Mouse (Mus musculus) ovary, postnatal 10 days (tissue): ENCODE measurements around the gene Prss38.

Source experiments
- DNase-seq: peaks from one replicate; pipeline ENCODE4 v3.0.0; 2022; ENCODE audit warnings: low spot score

Gene Prss38

DNA sequence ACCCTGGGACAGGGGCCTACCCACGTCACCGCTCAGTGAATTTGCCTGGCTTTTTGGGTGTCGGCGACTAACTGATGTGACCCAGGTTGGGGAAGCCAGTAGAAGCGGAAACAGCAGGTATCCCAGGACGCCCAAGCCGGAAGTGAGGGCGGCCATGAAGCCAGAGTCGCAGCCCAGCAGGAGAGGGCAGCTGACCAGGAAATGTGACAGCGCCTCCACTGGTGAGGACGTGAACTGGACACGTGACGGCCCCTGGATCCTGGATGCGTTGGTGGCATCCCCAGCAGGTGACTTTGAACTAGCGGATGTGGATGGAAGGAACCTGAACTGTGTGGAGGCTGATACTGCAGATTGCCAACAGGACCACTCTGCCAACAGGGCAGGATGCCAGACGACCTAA lies at the start of gene Prss38:
Gene Prss38 (minus strand): TSS at position 183 of the 400 bp plus-strand sequence.
- no peak for DNase-seq

DNA sequence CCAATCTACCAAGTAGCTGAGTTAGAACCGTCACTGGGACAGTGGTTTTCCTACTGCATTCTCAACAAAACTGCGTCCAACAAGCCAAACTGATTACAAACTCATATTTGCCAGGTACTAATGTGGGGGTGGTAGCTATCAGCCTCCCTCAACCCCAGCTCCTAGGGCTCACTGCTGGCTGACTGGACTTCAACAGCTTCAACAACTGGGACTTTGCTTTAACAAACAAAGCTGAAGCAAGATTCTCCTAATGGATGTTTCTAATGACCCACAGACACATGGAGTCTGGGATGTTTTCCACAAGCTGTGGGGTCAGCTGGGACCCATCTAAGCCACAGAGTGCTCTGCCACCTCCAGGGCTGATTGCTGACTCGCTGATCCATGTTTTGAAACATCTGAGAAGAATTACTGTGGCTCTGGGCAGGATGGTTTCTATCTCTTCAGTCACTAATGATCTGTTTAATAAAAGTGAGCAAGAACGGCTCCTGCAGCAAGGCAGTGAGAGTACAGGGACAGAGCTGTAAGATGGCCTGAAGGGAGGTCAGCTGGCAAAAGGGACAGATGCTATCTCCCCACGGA lies 47.6 kb upstream of the Prss38 start:
- no peak for DNase-seq

DNA sequence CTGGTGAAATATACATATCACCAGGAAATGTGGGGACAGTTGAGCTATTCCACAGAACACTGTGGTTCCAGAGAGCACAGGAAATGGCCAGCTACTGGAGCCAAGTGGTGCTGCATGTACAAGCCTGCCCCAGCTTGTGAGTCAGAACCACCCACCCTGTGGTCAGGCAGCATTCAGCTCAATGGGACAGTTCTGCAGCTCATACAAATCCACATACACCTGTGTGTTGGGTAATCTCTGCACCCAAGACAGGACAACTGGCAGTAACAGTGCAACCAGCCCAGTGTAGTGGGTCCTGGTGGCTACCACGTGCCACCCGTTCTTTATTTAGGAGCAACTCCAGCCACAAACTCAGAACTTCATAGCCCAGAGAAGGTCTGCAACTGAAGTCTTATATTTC lies 46.5 kb upstream of the Prss38 start:
- DNase-seq, result no peak

DNA sequence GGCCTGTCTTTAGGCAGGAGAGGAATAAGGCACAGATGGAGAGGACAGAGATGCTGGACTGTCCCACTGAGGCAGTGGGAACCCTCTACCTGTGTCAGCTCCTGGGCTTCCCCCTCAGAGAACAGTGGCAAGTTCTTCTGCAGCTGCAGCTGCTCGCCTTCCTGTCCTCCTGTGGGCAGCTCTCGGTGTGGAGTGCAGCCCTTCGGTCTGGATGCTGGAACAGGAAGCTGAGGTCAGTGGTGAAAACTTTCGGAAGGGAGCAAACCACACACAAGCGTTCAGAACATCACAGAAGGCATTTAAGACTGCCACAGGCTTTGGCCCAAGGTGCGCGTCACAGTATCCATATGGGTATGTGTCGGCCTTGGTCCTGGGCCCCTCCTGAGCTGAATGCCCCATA lies 46.0 kb upstream of the Prss38 start:
- no peak for DNase-seq

DNA sequence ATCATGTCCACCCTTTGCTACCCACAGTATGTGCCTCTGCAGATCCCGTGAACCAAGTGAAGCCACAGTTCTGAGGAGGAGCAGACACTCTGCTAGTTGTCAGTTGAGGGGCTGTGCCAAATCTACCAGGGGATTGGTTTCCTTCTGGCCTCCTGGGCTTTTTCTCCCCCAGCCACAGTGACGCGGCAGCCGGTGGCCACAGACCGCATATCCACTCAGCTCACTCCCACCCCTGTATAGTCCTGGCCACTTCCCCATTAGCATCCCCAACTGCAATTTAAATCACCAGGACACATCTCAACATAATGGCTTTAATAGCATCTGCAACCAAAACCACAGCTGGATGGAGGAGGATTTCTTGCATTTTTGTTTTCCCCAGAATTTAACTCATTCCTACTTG lies 43.3 kb upstream of the Prss38 start:
- no peak for DNase-seq

DNA sequence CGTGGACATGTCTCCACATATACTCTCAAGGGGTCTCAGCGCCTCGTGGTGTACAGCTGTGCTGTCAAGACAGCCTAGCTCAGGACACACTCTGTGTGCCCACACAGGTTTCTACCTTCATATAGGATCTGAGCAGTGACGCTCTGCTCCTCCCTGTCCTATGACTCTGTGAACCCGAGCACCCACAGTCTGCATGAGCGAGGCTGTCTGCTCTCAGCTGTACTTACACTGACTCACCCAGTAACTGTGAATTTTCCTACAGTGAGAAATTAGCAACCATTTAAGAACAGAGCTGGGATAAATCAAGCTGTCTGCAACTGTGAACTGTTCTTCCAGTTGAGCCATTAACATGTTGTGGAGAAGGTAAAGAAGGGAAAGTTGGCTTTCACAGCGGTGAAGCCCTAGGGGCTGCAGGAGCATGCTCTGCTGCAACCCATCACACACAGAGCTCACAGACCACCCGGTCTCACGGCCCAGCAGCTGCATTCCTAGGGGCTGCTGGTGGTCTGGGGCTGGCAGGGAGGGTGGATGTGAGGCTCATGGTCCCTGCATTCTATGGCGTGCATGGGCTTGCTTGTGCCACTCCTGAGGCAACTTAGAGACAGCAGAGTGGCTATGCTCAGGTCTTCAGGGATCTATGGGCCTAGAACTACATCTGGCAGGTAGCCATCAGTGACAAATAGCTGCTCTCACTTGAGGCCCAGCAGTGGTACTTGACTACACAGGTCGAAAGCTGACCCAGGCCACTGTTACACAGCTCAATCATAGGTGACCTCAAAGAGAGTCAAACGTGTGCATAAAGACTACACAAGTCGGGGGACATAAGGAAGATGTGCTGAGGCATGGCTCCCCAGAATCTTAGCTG lies 37.8 kb upstream of the Prss38 start:
- DNase-seq, result no peak

DNA sequence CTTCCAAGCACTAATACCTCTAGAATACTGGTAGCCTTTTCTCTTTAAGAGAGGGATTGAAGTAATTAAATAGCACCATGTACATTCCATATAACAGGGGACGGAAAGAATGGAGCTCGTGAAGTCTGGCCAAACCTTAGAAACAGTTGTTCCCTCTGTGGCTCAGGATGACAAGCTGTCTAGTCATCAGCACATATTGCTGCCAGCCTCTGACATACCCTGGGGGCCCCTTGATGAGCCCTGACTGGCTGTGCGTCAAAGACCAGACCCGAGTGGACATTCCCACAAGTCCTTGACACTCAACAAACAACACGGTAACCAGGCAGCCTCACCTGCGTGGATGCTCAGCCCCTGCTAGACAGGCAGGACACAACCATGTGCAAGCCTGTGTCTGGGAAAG lies 36.6 kb upstream of the Prss38 start:
- DNase-seq, result no peak

DNA sequence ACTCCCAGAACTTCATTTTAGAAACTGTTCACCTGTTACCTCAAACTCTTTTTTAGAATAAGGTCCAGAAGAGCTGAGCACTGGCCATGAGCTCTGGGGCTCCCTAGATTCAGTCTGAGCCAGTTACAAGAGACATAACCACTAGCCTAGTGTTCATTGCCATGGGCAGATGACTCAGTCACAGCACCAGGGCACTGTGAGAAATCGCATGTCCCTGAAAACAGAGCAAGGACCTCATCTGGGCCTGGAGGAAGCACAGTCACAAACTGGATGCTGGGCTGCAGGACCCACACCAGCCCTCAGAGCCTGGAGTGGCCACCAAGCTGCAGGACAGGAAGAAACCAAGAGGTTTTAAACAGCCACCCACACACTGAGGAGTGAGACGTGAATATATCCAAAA lies 35.4 kb upstream of the Prss38 start:
- no peak for DNase-seq

DNA sequence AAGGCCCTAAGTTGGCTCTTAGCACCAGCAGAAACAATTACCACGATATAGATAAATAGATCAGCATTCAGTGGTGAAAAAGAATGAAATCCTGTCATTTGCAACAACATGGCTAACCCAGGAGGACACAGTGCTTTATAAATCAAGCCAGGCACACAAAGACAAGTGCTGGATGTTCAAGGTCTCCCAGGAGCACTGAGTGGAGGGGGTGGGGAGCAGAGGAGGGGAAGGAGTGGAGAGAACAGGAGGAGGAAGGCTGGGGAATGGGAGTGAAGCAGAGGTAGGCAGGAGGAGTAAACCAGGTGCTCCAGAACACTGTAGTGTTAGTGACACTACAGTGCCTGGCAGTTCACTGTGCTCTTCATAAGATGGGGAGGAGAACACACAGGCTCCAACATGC lies 30.3 kb upstream of the Prss38 start:
- no peak for DNase-seq

DNA sequence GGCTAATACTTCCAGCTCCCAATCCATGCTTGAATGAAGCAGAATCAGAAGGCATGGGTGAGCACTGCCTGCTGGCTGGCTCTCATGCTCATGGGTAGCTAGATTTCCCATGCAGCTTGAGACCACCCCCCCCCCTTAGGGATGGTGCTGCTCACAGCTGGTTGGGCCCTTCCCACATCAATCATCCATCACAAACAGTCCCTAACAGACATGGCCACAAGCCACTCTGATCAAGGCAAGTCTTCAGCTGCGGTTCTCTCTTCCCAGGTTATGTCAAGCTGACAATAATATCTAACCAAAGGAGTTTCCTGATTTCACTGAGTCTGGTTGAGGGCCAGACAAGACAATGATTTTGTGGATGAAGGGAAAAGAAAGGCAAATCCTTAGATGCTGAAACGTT lies 25.4 kb upstream of the Prss38 start:
- DNase-seq, result no peak

DNA sequence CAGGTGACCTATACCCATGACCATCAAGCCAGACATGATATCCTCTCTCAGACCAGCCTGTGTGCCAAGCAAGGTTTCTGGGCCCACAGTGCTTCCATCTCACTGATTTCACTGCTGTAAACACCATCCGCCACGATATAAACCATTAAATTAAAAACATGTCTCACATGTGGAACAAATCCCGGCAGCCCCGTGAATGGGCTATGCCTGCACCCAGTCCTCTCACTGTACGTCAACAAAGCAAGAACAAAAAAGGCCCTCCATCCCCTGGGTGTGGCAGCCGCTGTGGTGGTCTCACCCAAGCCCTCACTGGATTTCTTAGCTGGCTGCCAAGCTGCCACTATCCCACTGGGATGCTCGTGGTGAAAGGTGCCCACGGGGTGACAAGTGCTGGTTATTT lies 24.4 kb upstream of the Prss38 start:
- DNase-seq, result no peak

DNA sequence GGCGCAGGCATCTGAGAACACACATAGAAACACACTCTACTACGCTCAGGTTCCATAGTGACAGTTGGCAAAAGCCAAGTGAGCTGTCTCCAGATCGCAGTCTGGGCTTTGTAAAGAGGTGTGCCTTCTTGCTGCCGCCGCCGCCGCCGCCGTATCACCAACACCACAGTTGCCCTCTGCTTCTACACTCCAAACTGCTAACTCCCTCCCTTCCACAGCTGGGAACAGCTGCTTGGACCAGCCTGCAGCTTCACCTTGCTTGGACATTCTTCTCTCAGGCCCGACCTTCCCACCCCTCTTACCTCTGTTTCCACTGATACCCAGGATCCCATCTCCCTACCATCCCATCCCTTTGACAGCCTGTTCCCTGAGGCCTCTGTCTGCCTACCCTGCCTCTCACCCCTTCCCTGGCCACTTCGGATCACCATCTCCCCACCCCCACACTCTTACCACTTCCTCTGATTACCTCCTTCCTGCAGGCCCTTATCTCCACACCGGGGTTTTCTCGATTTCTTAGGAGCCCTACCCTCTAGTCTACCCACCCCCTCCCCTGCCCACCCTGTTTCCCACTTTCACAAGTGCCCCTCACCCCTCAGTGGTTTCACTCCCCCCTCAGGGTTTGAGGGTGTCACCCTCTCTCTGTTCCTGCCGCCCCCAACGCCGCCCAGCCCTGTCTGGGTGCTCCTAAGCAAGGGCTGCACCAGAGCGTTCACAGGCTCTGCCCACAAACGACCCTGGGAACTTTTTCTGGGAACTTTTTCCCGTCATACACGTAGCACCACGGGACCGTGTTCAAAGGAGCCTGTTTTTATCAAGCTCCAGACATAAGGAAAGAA lies 22.3 kb upstream of the Prss38 start:
- DNase-seq, result no peak

DNA sequence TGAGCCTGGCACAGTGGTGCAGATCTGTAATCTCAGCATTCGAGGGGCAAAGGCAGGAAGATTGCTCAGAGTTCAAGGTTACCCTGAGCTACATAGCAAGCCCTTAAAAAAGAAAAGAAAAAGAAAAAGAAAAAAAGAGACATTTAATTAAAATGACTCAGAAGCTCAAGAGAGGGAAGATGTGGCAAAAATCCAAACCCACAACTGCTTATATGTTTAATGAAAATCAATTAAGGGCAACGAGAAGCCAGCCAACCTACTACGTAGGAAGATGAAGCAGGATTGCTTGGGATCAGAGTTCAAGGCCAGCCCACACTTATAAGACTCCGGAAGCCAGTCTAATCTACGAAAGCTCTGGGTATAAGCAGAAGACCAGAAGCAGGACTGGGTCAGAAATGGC lies 19.0 kb upstream of the Prss38 start:
- no peak for DNase-seq

DNA sequence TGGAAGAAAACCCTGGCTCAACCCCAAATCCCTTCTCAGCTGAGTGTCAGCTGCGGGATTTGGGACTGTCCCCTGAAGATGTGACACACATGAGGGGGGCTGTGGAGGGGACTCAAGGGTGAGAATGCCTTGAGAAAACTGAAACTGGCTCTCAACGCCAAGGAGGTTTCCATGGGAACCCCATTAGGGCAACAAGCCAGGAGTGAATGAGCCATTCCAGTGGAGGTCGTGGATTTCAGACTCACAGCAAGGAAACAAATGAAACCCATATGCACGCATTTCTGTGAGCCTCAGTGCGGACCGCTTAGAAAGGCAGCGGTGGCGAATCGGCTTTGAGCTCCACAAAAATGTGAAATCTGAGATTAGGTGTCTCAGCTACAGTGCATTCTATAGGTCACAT lies 18.1 kb upstream of the Prss38 start:
- DNase-seq, result peak; percentile 60

DNA sequence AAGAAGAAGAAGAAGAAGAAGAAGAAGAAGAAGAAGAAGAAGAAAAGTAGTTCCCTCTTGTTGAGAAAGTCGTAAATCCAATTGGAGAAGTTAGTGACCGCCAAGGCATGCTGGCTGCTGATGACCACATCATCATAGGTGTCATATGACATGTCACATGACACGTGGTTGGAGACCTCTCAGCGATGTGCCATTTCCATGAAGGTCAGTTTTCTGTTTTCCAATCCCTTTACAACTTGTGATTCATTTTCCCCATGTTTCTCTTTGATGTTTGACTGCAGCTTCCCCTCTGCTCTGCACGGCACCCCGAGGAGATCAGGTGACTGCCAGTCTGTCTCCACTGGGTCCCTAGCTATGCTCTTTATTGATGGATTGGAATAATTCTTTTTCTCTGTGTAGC lies 16.8 kb upstream of the Prss38 start:
- DNase-seq, result no peak

DNA sequence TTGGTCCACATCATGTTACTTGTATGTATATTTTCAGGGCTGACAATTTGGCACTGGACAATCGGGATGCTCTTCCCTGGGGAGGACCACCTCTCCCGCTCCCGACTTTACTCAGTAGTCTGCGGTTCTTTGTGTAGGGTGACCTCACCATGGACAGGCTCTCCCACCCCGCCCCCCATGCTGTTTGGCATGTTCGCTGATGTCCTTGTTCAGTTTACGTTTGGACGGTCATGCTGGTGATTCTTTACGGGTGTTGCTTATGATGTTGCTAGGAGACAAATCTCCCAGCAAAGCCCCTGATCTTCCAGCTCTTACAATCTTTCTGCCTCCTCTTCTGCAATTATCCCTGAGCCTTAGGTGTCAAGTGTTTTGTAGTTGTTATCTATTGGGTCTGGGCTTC lies 15.0 kb upstream of the Prss38 start:
- no peak for DNase-seq

DNA sequence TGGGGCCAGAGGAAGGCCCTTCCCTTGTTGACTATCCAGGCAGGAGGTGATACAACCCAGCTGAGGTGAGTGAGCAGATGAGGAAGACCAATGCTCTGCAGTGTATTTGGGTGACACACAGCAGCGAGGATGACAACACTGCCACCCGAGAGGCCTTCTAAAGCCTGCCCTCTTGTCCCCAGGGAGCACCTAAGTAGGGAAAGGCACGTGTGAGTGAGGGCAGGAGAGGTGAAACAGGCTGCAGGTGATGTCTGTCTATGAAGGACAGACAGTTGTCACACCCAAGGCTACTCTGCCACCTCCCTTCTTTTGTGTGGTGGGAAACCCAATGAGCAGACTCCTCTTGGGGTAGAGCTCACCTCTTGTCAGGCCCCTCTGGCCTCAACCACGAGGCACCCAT lies 14.2 kb upstream of the Prss38 start:
- no peak for DNase-seq

DNA sequence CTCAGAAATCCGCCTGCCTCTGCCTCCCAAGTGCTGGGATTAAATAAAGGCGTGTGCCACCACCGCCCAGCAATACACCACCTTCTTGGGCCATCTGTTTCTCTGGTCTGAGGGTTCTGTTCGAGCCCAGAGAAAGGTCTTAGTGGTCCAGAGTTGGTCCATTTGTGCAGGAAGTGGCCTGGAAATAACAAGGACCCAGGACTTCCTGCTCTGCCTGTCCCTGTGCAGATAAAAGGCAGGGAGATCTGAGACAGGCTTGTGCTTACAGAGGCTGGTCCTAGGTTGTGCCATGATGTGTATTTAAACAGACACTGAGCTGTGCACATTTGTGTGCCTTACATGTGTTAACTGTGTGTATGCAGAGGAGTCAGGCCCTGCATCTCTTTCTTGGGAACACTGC lies 13.3 kb upstream of the Prss38 start:
- no peak for DNase-seq

DNA sequence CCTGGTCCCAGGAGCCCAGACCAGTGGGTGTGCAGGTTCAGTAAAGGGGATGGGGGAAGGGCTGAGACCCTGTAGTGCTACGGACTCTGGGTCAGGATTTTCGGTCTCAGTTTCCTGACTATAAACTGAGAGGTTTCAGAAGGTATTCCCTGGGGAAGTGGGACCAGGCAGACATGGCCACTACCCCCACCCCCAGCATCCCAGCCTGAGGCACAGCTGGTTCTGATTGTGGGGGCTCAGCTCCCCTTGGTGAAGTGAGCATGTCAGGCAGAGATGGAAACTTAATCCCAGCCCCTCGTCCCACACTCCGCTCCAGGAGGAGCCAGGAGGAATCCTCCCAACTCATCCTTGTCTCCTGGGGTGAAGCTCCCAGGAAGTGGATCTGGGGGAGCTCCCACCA lies 12.0 kb upstream of the Prss38 start:
- DNase-seq, result no peak

DNA sequence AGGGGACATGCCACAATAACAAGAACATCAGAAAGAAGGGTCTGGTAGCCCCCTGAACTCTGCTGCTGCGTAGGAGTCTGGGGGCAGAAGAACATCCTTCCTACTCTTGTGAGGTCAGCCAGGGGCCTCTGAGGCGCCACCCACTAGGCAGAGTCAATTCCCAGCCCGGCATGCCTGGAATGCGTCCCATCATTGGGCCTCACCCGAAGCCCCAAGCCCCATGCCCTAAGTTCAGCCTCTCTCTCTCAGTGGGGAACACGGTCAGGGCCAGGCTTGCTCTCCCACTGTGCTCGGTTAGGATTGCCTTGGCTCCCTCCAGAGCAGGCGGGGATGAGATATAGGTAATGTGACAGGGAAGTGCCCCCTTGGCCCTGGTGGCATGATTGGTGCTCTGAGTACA lies 9.7 kb upstream of the Prss38 start:
- no peak for DNase-seq

DNA sequence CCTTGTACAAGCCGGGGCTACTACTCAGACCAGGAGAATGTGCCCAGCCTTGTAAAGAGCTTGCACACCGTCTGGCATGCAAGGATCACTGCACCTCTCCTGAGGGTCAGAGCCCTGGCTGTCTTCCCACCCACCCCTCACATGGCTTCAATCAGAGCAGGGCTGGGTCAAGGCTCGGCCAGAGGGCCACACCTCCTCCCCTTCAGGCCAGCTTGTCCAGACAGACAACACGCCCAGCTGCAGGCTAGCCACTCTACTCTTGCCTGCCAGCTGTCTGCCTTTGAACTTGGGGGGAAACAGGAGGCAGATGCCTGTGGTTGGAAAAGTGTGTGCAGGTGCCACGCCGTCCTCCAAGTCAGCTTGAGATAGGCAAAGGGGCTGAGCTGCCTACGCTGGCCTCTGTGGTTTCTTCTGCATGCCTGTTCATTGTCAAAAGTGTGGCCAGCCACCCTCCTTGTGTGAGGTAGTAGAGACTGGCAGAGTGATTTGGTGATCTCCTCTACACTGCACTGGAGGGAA lies 9.0 kb upstream of the Prss38 start:
- no peak for DNase-seq

DNA sequence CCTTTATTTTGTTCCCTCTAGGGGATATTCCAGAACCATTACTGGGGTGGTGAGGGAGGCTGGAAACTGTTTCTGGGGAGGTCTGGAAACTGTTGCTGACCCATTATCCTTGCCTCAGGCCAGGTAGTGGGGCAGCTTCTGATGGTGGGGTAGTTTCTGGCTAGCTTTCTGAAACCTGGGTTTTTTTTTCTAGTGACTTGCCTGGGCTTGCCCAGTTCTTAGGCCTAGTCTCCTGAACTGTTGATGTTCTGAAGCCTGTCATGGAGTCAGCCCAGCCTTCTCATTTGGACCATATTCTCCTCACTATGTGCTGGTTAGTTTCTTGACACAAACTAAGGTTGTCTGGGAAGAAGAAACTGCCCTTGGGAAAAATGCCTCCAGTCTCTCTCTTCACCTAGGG lies 4.1 kb upstream of the Prss38 start:
- DNase-seq, result no peak

DNA sequence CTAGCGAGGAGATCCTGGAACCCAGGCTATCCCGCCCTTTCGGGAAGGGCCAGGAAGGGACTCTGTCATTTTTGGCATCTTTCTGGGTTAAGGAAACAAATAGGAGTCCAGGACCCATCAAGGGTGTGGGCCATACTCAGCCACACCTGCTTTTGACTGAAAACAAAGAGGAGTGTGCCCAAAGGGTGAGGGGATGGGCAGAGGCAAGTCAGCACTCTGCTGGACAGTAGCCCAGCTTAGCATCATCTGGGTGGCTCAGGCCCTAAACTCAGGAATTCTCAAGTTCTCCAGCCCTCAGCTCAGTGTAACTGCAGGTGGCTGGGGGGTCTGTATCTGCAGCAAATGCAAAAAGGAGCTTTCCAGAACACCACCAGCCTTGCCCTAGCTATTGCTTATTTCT lies 2.5 kb upstream of the Prss38 start:
- DNase-seq, result no peak
